Mouse (Mus musculus) heart, embryonic 11.5 days (tissue): ENCODE measurements at regions not wholly inside any gene's neighbourhood (a gene's known extent, or its start where the extent isn't known, plus 50 kb on each side); places are given as distances from the start of the nearest gene placed in this dataset.

Experiments
- ATAC-seq: fragments of 200-750 bp; cut with Nextera tagmentation; replicated peaks from 2 replicates; pipeline ENCODE4 v1.8.0; 2017; ENCODE audit warnings: moderate library complexity; ENCODE audit not compliant: insufficient number of reproducible peaks, low FRiP score, low TSS enrichment
- H3K27ac ChIP-seq: fragments of 300-500 bp; sonication (generic); 2 replicates; pipeline ENCODE4 v1.5.1; 2014; ENCODE audit warnings: mild to moderate bottlenecking, low read depth, low read length
- H3K27me3 ChIP-seq: fragments of 300-500 bp; sonication (generic); 2 replicates; pipeline ENCODE4 v1.6.1; 2014; ENCODE audit warnings: mild to moderate bottlenecking, low read length, mixed read lengths; ENCODE audit not compliant: control insufficient read depth, insufficient read depth
- H3K36me3 ChIP-seq: fragments of 300-500 bp; sonication (generic); 2 replicates; pipeline ENCODE4 v1.6.1; 2014; ENCODE audit warnings: mild to moderate bottlenecking, low read length, moderate library complexity, mixed read lengths; ENCODE audit not compliant: control insufficient read depth, insufficient read depth
- H3K4me1 ChIP-seq: fragments of 300-500 bp; sonication (generic); 2 replicates; pipeline ENCODE4 v1.6.1; 2014; ENCODE audit warnings: low read length; ENCODE audit not compliant: control insufficient read depth, insufficient read depth
- H3K4me2 ChIP-seq: fragments of 300-500 bp; sonication (generic); 2 replicates; pipeline ENCODE4 v1.6.1; 2014; ENCODE audit warnings: mild to moderate bottlenecking, moderate library complexity
- H3K4me3 ChIP-seq: fragments of 300-500 bp; sonication (generic); 2 replicates; pipeline ENCODE4 v1.5.1; 2014; ENCODE audit warnings: low read depth, low read length
- H3K9ac ChIP-seq: fragments of 300-500 bp; sonication (generic); 2 replicates; pipeline ENCODE4 v1.6.1; 2014; ENCODE audit warnings: mild to moderate bottlenecking, low read depth, low read length, moderate library complexity
- H3K9me3 ChIP-seq: fragments of 300-500 bp; sonication (generic); replicated peaks from 2 replicates; pipeline ENCODE4 v1.6.1; 2016; ENCODE audit warnings: low read length; ENCODE audit not compliant: control insufficient read depth
- WGBS: fragments of 180-500 bp; shearing (Covaris S2); extraction: QIAGEN DNeasy Blood & Tissue Kit; methylation state at CpG from one replicate; pipeline ENCODE4 v1.1.7; 2014; ENCODE audit not compliant: insufficient replicate concordance; 5-methylcytosine and 5-hydroxymethylcytosine counted together

- ATAC-seq: no peak
- Histone ChIP-seq H3K36me3 (no peaks in the 10 kb centered on the region), H3K27me3 (no peaks in the 10 kb centered on the region), H3K9me3 (no peaks in the 10 kb centered on the region), H3K4me3 (no peak overlapping the region), H3K27ac (no peak overlapping the region), H3K9ac (no peak overlapping the region), H3K4me1 (no peaks in the 10 kb centered on the region), H3K4me2 (no peak overlapping the region)
- 82% methylated on average over 7 of the region's 7 CpGs for whole genome bisulfite sequencing
Observed at GRCm38 (mm10) chr10:91566116-91566774, 385.1 kb upstream of the Tmpo start.

- Histone ChIP-seq H3K4me3 (no peak overlapping the region), H3K36me3 (no peaks in the 10 kb centered on the region), H3K27me3 (no peaks in the 10 kb centered on the region), H3K9me3 (no peaks in the 10 kb centered on the region), H3K27ac (no peak overlapping the region), H3K9ac (no peak overlapping the region), H3K4me1 (no peaks in the 10 kb centered on the region), H3K4me2 (no peak overlapping the region)
- no peak for ATAC-seq
- WGBS: 83% methylated on average over 5 of the region's 5 CpGs
Observed at GRCm38 (mm10) chr10:91559307-91559706, 378.2 kb upstream of the Tmpo start.

- no peak for ATAC-seq
- WGBS: 42% methylated on average over 4 of the region's 4 CpGs
- Histone ChIP-seq H3K9ac (no peak overlapping the region), H3K9me3 (no peaks in the 10 kb centered on the region), H3K4me3 (no peak overlapping the region), H3K4me2 (no peak overlapping the region), H3K4me1 (peaks cover 5% of the 10 kb centered on the region; the same call in 1 of the 2 replicates), H3K27ac (no peak overlapping the region), H3K27me3 (peaks cover 21% of the 10 kb centered on the region), H3K36me3 (no peaks in the 10 kb centered on the region)
Observed at GRCm38 (mm10) chr10:91548071-91548470, 367.0 kb upstream of the Tmpo start.

GRCm38 (mm10) chr10:91546140-91546539 lies 365.0 kb upstream of the Tmpo start:
- H3K4me3 ChIP-seq: no peak overlapping the region
- peaks cover 5% of the 10 kb centered on the region; the same call in 1 of the 2 replicates for H3K4me1 ChIP-seq
- no peak overlapping the region for H3K27ac ChIP-seq
- peaks cover 23% of the 10 kb centered on the region for H3K27me3 ChIP-seq
- no peak overlapping the region for H3K9ac ChIP-seq
- ATAC-seq: no peak
- H3K9me3 ChIP-seq: no peaks in the 10 kb centered on the region
- WGBS: 56% methylated on average over 9 of the region's 9 CpGs
- no peaks in the 10 kb centered on the region for H3K36me3 ChIP-seq
- no peak overlapping the region for H3K4me2 ChIP-seq

GRCm38 (mm10) chr10:91545421-91545820 lies 364.3 kb upstream of the Tmpo start:
- Histone ChIP-seq H3K4me1 (peaks cover 5% of the 10 kb centered on the region; the same call in 1 of the 2 replicates), H3K4me2 (no peak overlapping the region), H3K27ac (no peak overlapping the region), H3K36me3 (no peaks in the 10 kb centered on the region), H3K27me3 (peaks cover 23% of the 10 kb centered on the region), H3K9me3 (no peaks in the 10 kb centered on the region), H3K4me3 (no peak overlapping the region), H3K9ac (no peak overlapping the region)
- no peak for ATAC-seq
- WGBS: 52% methylated on average over 3 of the region's 3 CpGs

- WGBS: 75% methylated on average over 3 of the region's 3 CpGs
Observed at GRCm38 (mm10) chr10:91543167-91543918, 362.2 kb upstream of the Tmpo start.

GRCm38 (mm10) chr10:91542201-91542604 lies 361.1 kb upstream of the Tmpo start:
- WGBS: 6% methylated on average over 9 of the region's 9 CpGs
- H3K27me3 ChIP-seq: peaks cover 18% of the 10 kb centered on the region
- H3K9ac ChIP-seq: no peak overlapping the region
- ATAC-seq: no peak
- H3K4me3 ChIP-seq: no peak overlapping the region
- H3K9me3 ChIP-seq: no peaks in the 10 kb centered on the region
- H3K4me1 ChIP-seq: peaks cover 5% of the 10 kb centered on the region; the same call in 1 of the 2 replicates
- H3K36me3 ChIP-seq: no peaks in the 10 kb centered on the region
- H3K4me2 ChIP-seq: no peak overlapping the region
- no peak overlapping the region for H3K27ac ChIP-seq

More at GRCm38 (mm10) chr10:91543167-91543918, 362.2 kb upstream of the Tmpo start:
- no peak for ATAC-seq
- no peak overlapping the region for H3K4me3 ChIP-seq
- no peak overlapping the region for H3K9ac ChIP-seq
- H3K9me3 ChIP-seq: no peaks in the 10 kb centered on the region
- peaks cover 21% of the 10 kb centered on the region for H3K27me3 ChIP-seq
- H3K36me3 ChIP-seq: no peaks in the 10 kb centered on the region
- peaks cover 5% of the 10 kb centered on the region; the same call in 1 of the 2 replicates for H3K4me1 ChIP-seq
- no peak overlapping the region for H3K27ac ChIP-seq
- H3K4me2 ChIP-seq: no peak overlapping the region

- no peaks in the 10 kb centered on the region for H3K36me3 ChIP-seq
- WGBS: 68% methylated on average over 8 of the region's 8 CpGs
- H3K27ac ChIP-seq: no peak overlapping the region
- H3K9me3 ChIP-seq: no peaks in the 10 kb centered on the region
- H3K9ac ChIP-seq: no peak overlapping the region
- no peaks in the 10 kb centered on the region for H3K4me1 ChIP-seq
- ATAC-seq: no peak
- peaks cover 3% of the 10 kb centered on the region; the same call in 1 of the 2 replicates for H3K27me3 ChIP-seq
- no peak overlapping the region for H3K4me3 ChIP-seq
- no peak overlapping the region for H3K4me2 ChIP-seq
Observed at GRCm38 (mm10) chr10:91537241-91537640, 356.1 kb upstream of the Tmpo start.
